Mouse (Mus musculus): ENCODE results near the gene Gm45213.

DNA sequence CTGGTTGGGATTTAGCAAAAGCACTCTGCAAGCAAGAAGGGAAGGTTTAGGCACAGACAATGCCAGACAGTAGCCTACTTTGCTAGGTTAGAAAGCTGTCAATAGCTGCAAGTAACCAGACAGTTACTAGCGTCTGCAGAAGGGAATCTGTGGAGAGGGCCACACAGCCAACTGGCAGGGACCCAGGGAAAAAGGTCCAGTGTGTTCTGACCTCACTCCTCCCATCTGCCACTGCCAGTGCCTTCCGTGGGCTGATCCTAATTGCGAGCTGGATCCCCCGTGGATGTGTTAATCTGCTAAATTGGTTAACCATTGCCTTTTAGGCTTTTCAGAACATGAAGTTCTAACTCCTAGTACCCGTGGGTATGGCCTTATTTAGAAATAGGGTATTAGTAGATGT lies 50.7 kb downstream of the Gm45213 start:
- TF ChIP-seq POLR2A (IDR thresholded peaks at IDR 0.05; ENCODE audit: low read depth, low read length) (no peak), CTCF (IDR thresholded peaks at IDR 0.05; ENCODE audit: borderline replicate concordance, insufficient read depth, low read length) (no peak)

All from embryonic fibroblast, embryonic 13.5 days (primary cell).